Mouse (Mus musculus) cerebellum, postnatal 4 days (tissue): ENCODE measurements around the gene Zbtb14.

Source experiments
- DNase-seq, 2 experiments: peaks; one replicate each; pipeline ENCODE4 v3.0.0; 2022; ENCODE audit warnings: low spot score in 2 of 2, mixed read lengths in 1 of 2

The Zbtb14 gene

DNA sequence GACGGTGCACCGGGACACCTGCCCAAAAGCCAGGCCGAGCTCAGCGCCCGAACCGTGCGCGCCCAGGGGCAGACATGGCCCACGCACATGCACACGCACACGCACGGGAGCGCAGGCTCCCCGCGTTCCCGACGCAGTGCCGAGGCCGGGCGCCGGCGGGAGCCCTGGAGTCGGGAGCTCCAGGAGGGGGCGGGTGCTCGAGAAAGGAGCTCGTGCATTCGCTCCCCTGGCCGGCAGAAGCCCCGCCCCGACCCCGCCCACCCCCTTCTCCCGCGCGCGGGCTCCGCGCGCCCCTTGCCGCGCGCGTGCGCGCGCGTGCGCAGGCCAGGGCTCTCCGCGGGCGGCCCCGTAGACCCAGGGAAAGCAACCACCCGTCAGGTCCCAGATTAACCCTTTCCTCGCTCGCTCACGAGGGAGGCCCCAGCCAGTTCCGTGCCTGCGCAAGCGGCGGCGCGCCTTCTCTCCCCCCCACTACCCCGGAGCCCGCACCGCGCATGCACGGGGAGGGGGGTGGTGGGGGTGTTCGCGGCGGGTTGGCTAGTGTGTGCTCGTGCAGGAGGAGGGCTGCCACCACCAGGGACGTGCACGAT is at the start of gene Zbtb14:
Gene Zbtb14 (plus strand): TSS at position 540 of the 590 bp plus-strand sequence.
- DNase-seq: peak; percentile 84 to 93

DNA sequence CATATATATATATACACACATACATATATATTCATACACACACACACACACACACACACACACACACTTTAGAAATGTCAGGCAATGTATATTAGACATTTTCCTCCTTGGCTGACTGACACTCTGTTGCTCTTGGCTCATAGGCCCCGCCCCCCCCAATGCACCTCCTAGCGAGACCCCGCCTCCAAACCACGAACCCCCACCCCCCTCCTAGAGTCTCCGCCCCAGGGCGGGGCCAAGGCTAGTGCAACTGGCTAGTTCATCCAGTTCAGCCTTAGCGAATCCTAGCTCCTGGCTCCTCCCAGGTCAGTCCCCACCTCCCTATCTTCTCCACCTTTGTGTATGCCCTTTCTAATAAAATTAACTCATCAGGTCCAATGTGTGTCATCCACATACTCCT is 36.8 kb upstream of the Zbtb14 start:
- DNase-seq: no peak

DNA sequence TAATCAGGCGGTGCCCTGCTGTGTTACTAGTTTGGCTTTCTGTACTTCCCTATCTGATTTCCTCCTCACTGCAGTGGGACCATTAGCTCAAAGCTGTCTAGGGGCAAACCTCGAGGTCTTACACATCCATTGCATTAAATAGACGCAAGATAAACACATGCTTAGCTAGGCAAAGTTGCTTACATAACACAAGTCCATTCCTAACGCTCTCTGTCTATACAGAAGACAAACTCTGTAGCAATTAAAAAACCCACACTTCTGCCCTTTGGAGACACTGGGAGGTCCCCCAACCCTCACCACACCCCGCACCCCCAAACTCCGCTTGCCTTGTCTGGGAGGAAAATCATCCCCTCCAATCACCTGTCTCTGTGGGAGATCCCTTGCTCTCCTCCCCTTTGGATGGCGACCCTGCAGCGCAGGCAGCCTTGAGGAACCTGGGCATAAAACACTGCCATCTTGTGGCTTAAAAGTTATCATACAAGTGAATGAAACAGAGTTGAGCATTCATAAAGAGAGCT is 33.8 kb upstream of the Zbtb14 start:
- peak in 1 of 2 experiments; percentile 12 for DNase-seq

DNA sequence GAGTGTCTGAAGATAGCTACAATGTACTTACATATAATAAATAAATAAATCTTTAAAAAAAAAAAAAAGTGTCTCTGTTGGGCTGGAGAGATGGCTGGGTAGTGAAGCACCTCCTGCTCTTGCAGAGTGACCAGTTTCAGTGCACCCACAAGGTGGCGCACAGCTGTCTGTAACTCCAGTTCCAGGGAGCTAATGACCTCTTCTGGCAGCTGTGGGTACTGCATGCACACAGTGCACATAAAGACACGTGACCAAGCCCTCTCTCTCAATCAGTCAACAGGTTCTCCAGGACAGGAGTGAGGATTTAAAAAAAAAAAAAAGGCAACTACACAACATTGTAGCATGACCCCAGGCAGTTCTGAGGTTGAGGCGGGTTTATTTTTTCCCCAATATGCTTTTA is 17.8 kb upstream of the Zbtb14 start:
- peak in 1 of 2 experiments; percentile 43 for DNase-seq

DNA sequence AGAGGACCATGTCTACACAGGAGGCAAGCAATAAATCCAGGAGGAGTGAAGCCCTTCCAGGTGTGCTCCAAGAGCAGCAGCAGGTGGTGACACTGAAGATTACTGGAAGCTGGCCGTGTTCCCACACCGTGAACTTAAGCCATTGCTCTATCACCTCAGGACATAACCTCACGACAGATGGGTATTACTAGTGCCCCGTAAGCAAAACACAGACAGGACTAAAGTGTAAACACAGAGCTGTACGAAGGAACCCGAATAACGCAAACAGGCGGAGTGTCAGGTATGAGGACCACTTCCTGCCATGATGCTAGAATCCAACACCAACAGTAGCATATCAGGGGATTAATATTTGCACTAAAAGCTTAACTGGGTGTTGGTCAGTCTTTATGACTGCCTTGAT is 2.0 kb upstream of the Zbtb14 start:
- no peak for DNase-seq

DNA sequence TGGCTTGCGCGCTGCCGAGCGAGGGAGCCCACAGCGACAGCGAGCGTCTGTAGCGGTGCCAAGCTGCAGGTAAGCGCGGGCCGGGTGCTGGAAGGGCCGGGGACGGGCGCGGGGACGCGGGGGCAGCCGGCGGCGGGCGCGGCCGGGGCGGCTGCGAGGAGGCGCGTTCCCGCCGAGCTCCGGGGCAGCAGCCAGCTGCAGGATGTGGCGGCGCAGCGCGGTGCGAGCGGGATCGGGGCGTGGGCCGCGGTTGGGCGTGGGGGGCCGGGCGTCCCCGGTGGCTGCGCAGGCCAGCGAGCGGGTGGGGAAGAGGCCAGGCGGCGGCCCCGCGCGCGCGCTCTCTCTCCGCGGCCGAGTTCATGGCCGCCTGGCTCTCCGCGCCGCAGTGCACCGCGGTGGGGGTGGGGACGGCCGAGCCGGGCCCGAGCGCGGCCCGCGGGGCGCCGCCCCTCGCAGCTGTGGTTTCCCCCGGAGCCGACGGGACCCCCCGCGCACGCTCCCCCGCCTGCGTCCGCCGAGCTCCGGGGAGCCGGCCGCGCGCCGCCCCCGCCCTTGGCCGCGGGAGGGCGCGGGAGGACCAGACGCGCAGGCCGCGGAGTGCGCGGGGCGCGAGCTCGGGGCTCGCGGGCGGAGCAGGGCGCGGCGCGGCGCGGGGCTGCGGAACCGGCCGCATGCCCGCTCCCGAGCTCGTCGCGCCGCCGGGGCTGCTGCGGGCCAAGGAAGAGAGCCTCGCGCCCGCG is 521 bp downstream of the Zbtb14 start:
- peak; percentile 60 to 78 for DNase-seq

DNA sequence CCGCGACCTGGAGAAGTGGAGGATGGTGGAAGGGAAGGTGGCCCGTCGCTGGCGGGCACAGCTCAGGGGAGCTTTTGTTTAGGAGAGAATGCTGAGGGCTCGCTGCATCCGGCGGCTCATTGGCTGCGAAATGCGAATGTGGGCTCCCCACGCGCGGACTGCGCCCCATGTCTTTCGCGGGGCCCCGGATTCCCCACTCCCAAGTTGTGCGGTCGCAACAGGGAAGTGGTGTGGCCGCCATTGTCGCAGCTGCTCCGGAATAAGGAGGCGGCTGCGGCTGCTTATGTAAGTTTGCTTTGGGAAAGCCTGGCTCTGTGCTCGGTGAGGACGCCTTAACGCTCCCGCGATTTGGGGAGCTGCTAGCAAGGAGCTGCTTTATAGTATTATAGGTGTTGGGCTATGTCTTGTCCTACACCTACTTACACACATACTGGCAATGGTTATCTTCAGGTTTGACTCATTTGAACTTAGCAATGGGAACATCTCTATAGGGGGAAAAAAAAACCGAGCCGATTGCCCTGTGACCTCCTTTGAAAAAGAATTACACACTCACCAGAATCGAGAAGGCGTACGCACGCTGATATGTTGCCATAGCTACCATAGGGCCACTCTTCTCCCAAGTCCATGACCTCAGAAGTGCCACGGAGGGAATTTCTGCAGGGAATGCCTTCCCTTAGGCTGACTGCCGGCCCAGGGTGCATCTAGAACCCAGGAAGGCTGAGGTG is 1.3 kb downstream of the Zbtb14 start:
- peak; percentile 9 to 26 for DNase-seq

DNA sequence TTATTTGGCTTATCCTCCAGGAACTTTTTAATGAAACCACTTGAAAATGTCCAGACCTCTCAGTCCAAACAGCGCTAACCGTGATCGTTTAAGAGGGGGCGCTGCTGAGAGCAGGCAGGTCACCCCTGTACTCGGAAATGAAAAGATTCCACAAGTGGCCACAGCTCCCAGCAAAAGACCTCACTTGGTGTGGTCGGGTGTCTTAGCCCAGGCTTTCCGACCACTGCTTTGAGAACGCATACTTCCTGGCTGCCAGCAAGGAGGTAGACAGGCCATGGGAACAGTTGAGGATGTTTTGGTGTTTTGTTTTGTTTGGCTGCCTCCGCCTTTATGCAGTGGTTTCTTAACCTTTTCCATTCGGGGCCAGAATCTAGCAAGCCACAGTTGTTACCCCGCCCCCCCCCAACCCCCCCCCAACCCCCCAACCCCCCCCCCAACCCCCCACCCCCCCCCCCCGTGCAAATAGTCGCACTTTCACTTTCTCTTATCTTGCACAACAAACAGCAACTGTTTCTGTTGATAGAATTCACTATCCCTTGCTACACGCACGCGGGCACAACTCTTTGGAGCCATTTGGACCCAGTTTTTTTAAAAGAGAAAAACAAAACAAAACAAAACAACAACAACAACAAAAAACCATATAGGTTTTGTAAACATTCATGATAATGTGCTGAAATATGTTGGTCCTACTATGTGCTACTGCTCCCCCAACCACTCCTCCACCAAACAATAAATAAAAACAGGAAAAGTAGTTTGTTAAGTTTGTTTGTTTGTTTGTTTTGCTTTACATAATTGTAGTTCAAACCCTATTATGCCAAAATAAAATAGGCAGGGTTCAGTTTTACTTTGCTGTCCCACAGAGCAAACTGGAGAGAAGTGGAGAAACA is 13.5 kb downstream of the Zbtb14 start:
- DNase-seq: no peak

DNA sequence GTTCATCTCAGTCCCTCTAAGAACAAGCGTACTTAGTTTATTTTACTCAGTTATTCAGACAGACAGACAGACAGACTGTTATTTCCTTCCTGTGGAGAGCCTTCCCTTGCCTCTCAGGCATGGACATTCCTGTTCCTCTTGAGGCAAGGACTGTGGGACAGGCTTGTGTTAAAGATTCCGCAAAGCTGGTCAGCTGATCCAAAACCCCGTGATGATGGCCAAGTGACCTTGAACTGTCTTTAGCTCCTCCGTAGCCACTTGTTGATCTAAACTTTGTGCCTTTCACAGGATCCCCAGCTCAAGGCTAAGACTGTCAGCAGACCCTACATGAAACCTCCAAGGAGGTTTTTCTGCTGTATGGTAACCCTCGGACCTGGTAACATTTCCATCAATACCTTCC is 14.3 kb downstream of the Zbtb14 start:
- DNase-seq: no peak

DNA sequence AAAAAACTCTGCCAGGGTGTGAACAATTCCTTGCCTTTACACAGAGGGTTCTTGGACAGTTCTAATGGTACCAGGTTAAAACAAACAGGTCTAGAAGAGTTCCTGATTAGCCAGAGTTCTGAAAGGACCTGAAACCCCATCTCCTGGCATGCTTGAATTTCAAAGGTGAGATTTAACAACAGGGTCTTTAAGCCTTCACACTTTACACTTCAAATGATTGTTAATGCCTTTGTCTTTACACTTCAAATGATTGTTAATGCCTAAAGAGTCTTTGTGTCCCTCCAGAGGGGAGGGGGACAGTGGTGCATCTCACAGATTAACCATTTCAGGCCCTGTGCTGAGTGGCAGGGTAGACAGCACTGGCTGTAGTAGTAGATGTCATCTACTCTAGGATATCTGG is 15.2 kb downstream of the Zbtb14 start:
- DNase-seq: no peak

DNA sequence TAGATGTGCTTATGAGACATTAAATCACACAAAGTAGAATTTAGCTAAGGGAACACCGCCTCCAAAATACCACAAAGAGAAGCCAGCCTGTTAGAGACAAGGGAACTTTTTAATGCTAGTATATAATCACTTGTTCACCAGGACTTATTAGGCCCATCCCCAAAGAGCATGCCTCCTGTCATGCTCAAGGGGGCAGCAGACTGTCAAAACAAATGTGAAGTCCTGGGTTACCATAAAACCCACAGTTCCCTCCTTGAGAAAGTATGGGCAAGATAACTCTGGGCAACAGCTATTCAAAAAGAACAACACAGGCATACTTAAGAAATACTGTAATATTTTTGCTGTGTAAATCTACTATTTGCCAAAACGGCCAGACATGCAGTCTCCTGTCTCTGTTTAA is 18.3 kb downstream of the Zbtb14 start:
- no peak for DNase-seq

DNA sequence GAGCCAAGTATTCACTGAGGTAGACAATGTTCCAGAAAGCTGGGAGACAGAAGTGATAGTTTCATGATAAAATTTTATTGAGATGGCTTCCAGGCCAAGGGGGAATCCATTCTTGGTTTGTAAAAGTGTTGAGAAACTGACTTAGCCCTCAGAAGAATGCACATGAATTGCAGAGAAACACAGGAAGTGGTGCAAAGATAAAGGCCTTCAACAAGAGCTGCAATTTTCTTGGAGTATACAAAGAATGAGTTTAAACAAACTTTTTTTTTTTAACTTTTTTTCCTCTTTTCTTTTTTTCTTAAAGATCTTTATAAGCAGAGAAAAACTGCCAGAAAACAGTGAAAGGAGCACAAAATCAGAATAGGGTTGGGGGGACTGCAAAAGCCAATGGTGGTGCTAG is 33.3 kb downstream of the Zbtb14 start:
- DNase-seq: no peak

DNA sequence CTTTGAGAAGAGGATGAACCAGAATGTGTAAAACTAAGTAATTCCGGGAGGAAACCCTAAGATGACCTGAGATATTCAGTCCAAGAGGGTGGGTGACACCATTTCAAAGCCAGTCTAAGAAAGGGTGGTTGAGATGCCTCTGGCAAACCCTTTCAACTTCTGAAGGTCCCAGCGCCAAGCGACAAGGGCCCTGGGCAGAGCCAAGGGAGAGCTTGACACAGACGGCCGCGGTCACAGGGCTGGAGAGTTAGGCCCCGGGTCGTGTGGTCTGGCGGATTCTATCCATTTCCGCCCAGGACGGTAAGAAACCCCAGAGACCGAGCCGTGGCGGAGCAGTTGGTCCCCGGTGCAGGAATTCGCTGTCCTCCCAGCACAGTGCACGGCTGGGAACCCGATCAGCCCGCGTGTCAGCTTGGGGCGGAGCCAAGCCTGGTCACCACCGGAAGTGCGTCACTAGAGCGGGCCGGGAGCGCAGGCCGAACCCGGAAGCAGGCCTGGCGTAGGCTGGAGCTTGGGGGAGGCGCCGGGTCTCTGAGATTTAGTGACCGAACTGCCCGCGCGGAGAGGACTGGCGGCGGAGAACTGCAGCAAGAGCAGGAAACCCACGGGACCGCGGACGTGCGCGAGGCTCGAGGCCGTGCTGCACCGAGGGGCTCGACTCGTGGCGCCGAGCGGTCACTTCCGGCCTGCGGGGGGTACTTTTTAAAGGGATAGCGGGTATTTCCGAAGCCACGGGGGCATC is 34.2 kb downstream of the Zbtb14 start:
- DNase-seq: peak; percentile 90 to 96

DNA sequence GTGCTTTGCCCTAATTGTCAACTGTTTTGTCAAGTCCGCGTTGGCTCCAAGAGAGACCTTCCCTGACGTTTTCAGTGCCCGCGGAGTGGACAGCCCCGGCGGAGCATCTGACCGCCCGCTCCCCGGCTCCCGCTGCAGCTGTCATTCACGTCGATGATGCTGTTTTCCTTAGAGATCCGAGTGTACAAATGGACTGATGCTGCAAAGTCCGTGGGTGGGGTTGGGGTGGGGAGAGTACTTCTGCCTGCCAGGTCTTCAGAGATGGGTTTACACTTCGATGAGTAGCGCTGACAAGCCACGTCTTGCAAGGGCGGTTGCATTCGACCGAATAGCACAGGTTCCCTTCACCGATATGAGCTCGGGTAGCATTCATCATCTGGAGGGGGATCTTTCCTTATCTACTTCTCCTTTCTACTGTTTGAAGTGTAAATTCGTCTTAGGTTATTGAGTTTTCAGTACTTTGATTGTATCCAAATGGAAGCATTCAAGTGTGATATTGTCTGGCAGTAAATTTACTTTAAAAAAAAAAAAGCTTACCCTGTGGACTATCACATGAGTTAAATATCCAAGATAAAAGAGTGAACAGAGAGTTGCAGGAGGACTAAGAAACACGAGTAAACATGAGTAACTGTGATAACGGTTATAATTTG is 35.0 kb downstream of the Zbtb14 start:
- DNase-seq: no peak

DNA sequence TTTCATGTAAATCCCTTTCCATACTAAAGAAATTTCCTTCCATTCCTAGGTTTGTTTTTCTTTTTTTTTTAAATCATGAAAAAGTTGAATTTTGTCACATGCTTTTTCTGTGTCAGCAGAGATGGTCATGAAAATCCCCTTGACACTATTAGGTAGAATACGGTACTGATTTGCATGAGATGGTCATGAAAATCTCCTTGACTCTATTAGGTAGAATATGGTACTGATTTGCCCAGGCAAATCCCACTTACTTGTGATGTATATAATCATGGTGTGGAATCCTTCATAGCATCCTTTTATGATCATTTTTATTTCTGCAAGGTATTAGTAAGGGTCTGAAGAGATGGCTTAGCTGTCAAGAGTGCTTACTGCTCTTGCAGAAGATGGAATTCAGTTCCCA is 38.7 kb downstream of the Zbtb14 start:
- DNase-seq: no peak

DNA sequence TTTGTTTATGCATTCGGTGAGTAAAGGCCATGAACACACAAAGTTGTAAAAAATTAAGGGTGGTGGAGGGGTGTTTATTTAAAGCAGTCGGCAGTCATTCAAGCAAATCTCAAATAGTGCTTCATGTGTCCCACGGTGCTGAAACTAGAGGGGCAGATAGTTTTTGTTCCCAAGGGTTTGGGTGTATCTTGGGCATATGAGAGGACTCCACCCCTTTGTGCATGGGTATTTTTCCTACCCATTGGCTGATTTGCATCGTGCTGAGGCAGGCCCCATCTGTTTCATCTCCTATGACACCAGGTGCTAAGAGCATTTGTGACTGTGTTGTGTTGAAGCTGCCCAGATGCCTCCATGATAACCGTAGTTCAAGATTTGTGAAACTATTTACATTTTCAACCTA is 55.0 kb downstream of the Zbtb14 start:
- no peak for DNase-seq

DNA sequence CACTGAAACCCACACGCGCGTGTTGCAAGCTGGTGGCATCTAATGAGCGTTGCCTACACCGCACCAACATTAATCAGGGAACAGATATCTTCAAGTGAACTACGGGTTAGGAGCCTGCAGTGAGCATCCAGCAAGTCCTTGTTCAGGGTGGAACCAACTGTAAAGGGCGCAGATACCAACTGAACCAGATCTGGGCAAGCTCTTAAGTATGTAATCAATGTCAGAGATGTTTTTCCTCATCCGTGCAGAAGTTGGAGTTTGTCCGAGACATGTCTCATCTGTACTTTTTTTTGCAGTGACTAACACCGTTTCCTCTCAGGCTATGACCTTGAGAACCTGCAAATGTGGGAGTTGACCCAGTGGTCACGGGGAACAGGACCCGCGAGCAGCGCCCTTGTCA is 55.6 kb downstream of the Zbtb14 start:
- no peak for DNase-seq

DNA sequence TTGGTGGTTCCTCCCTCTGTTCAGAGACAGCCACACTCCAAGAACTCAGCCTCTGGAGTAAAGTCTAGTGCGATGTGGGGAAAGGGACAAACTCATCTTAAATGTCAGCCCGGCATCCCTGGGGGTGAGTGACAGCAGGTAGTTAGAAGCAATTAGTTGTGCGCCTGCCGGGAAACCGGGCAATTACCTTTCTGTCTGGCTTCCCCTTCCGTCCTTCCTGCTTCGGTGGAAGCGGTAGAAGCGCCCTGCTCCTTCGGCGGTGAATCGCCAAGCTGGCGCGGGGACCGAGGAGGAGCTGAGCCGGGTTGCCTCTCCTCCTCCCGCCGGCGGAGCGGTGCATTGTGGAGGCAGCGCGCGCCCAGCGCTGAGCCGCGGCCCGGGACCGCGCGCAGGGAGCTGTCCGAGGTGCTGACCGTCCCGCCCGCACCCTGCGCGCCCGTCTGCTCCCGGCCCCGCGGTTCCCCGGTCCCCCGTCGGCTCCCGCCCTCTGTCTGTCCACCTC is 56.2 kb downstream of the Zbtb14 start, which contains the start of gene Akain1:
Gene Akain1 (plus strand): TSS at position 337 of the 502 bp plus-strand sequence.
- DNase-seq: peak; percentile 37 to 63

DNA sequence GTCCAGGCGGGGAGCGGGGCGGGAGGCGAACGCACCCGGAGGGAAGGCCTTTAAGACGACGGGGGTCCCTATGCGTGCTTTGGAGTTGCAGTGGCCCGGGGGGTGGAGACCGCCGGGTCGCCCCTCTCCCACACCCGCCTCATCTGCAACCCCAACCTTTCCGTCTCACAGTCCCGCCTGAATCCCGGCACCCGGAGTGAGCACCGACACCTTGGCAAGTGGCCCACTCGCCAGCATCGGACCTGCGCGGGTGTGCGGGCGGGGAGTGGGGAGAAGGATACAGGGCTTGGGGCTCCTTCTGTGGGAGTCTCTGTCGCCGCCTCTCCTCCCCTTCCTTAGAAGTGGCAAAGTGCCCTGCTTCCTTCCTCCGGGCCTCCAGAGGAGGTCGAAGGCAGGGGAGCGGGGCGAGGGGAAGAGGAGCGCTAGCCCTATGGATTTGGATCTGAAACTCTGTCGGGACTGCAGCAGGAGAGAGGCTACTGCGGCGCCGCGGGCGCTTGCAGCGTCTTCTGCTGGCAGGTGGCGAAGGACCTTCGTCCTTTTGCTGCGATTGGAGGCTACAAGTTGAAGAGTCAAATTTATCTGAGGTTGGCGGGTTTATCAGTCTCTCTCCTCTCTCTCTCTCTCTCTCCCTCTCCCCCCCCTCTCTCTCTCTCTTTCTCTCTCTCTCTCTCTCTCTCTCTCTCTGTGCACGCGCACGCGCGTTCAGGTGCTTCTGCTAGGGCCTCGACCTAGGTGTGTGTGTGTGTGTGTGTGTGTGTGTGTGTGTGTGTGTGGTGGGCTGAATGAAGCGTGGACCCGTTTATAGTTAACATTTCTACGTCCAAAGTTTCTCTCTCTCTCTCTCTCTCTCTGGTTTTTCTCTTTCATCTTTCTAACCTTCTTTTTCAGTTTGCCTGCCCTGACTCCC is 57.0 kb downstream of the Zbtb14 start:
- DNase-seq: peak; percentile 20 to 32
